Mouse (Mus musculus) ovary, postnatal 14 days (tissue): Measurements from ENCODE around the gene Rap1gap2.
"Not testable (repeated sequence)": the region's sequence is repeated elsewhere in the genome, so short reads cannot be mapped to it uniquely, and the experiment has no call there.

Source experiments
- DNase-seq: peaks from one replicate; pipeline ENCODE4 v3.0.0; 2022; ENCODE audit warnings: low spot score

Rap1gap2 gene

DNA sequence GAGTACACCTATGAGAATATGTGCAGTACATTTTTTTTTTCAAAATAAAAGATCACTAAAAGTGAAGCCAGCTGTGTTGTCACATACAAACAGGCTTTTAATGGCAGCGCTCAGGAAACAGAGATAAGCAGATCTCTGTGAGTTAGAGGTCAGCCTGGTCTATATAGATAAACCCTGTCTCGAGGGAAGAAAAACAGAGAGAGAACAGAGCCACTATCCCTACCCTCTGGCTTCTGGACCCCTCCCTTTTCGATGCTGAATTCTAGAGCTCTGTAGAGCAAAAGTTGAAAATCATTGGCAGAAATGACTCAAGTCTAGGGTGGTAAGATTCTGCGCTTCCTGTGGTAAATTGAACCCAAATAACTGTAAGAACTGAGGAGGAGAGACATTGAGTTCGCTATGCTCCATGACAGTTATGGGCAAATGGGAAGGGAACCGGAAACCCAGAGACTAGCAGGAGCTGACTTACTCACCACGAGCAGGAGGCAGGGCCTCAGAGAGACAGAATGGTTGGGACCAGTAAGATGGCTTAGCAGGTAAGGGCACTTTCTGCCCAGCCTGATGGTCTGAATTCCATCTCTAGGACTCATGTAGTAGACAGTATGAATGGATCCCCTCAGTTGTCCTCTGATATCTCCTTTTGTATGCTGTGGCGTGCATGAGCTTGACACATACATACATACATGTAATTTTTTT lies 11.4 kb upstream of the Rap1gap2 start:
- no peak for DNase-seq

DNA sequence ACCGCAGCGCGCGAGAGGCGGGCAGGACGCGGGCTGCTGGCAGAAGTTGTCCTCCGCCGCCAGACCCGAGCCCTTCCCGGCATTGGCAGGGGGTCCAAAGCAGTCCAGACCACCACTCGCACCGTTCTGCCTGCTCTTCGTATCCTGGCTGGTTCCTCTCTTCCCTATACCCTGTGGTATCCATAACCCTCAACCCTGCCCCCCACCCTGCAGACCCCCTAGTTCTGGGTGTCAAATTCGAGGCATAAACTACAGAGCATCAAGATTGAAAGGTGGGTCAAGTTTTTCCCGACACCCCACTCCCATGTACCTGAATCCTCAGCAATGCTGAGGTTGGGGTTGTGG lies 9.2 kb upstream of the Rap1gap2 start:
- no peak for DNase-seq

DNA sequence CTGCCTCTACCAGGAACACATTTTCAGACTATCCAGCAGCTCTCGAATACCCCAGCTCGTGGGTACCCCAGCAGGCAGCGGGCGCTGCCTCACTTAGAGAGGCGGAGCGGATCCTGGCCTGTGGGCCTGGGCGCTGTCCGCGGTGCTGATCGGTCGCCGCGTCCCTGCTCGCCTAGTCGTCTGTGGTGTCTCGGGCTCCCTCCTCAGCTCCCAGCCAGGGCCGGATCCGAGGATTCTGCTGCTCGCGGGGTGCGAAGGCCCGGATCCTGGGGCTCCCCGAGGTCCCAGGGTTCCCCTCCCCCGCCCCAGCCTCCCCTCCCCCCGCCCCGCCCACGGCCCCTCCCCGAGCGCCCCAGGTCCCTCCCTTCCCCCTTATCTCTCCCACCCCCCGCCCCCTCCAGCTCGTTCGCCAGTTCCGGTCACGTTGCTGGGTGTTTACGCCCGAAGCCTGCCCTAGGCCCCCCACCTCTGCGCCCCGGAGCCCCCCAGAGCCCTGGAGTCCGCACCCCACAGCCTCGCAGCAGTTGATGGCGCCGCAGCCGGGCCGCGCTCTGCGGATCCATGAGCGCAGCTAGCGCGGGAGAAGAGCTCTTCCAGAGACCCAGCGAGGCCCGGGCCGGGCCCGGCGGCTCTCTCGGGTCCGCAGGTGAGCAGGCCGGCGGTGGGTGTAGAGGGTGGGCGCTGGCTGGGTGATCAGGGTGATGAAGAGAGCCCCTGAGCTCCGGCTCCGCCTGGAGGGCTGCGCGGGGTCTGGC lies 8.7 kb upstream of the Rap1gap2 start, which contains the start of gene Ccdc92b:
Gene Ccdc92b, plus strand, starts transcription at position 405 of the 755 bp plus-strand sequence.
- peak; percentile 86 for DNase-seq

DNA sequence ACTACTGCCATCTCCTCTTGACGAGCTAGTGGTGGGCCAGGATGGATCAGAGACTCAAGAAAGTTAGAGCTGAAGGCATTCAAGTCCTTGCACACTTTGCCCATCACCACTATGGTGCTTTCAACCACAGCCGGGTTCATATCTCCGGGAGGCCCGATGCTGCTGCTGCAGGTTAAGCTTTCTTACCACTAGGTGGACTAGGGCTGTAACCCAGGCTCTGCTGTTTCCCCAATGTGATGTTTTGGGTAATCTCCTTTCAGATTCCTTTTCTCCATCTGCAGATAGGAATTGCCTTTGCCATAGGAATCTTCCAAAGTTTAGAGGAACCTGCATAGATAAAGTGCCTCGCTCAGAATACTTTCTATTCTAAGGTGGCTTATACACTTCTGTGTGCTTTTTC lies 4.9 kb upstream of the Rap1gap2 start:
- no peak for DNase-seq

DNA sequence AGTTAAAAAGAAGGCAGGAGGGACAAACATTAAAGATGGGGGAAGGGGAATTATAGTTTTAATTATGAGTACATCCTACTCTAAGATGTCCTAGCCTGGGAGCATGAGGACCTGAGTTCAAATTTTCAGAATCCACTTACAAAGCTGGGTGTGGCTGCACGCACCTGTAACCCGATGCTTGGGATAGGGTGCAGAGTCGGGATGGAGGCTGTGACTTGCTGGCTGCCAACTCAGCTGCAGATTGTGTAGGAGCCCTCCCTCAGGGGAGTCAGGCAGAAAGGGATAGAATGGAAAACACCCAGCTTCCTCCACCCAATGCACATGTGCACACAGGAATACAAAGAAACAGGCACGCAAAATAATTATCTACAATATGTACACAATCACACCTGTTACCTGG lies 2.7 kb upstream of the Rap1gap2 start:
- no peak for DNase-seq

DNA sequence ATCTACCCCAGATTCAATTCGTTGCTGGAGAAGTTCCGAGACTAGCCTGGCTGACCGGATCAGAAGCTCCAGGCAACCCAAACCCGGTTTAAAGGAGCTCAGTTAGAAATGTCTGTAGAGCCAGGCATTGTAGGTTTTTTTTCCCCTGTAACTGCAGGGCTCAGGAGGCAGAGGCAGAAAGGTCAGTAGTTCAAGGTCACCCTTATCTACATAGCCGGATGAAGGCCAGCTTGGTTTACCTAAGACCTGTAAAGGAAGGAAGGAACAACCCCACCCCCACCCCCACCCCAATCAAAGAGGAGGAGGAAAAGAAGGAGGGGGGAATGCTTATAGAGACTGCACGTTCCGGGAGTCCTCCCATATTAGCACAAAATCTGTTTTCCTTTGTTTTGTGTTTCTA lies 722 bp upstream of the Rap1gap2 start:
- no peak for DNase-seq

DNA sequence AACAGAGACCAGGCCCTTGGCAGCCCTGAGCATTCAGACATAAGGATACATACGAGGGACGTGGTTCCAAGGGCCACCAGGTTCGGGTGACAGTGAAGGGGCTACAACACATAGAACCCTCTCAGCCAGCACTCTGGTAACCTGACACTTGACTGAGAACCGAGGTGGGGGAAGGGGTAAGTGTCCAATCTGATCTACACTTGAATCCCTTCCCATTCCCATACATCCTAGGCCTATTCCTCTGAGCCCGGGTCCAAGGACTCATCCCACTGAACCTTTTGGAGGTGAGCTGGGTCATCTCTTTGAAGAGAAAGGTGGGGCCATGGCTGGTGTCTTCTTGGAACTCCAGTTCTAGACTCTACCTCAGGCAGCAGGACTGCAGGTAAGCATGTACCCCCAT lies 647 bp downstream of the Rap1gap2 start:
- no peak for DNase-seq

DNA sequence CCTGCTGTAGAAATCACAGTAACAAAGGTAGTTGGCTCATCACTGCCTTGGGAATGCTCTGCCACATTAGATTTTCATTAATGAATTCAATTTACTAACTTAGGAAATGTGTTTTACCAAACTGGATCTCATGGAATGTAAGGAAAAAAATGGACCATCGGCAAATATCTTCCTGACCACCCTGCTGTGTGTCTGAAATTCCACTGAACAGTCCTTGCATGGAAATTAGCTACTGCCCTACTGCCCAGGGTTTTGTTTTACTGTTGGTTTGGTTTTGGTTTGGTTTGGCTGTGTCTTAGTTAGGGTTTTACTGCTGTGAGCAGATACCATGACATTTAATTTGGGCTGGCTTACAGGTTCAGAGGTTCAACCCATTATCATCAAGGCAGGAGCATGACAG lies 8.4 kb downstream of the Rap1gap2 start:
- no peak for DNase-seq

DNA sequence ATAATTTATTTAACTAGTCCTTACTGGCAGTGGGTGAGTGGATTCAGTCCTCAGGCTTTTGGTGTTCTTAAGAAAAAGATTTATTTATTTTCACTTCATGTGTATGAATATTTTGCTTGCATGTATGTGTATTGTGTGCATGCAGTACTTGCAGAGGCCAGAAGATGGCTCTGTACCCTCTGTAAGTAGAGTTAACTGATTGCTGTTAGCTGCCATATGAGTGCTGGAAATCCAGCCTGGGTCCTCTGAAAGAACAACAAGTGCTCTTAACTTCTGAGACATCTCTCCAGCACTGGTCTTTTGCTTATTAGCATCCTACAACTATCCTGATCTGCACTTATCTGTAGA lies 12.8 kb downstream of the Rap1gap2 start:
- no peak for DNase-seq

DNA sequence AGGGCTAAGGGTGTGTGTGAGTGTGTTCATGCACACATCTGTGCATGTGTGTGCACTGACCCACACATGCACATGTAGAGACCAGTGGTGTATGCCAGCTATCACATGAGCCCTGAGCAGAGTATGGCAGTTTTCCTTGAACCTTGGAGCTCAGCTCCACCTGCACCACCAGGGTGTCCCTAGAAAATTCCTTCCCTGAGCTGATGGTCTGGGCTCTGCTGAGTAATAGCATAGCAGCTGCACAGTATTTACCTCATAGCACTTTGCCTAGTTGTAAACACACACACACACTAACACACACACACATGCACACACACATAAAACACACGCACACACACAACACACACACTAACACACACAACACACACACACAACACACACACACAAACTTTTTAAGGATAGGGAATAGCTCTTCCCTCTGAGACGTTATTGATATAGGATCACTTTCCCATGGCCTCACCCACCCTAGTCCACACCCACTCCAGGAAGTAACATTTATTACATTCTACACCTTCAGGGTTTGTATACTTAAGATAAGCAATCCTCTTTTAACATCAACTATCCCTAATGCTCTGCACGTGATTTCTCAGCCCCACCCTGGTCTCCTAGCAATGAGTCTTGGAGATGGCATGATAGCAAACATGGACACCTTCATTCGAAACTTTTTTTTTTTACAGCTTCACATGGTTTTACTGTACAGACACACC lies 13.3 kb downstream of the Rap1gap2 start:
- DNase-seq: no peak

DNA sequence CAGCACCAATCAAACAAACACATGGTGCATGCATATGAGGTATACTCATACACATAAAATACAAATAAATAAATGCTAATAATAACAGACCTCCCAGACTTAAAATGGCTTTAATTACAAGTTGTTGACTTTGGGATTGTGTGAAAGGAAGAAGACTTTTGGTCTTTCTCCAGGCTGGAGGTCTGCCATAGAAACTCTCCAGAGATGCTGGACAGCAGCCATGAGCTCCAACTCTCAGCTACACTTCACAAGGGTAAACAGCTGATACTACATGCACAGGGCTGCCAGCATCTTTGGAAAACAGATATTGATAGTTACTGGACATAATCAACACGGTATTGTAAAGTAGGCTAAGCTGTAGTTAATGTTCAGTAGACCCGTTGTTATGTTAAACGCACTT lies 18.5 kb downstream of the Rap1gap2 start:
- no peak for DNase-seq

DNA sequence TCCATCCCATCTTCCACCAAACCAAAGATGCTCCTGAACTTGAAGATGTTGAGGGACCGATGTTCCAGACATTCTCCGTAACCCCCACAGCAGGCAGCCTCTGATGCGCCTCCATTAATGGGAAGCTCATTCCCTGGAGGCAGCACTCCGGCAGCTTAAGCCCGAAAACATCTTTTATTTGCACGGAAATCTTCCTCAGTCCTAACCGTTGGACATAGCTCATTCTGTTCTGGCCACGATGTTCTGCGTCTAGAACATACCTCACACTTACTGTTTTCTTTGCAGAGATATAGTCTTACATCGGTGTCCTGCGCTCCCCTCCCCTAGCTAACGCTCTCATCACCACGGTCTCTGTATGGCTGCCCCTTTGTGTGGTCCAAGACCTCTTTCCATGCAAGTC lies 20.0 kb downstream of the Rap1gap2 start:
- no peak for DNase-seq

DNA sequence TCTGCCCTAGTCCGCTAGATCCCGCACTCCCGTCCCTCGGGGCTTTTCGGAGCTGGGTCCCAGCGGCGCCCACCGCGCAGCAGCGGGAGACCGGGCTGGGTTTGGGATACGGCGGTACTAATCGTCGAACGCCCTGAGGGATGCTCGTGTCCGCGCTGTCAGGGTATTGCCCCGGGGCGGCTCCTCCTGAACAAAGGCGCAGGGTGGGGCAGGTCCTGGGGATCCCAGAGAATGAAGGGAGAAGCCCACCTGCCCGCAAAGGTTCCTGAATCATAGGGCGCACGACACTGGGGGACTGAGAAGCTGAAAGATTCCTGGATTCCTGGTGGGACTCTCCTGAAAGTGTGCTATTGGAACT lies 20.5 kb downstream of the Rap1gap2 start:
- DNase-seq: no peak

DNA sequence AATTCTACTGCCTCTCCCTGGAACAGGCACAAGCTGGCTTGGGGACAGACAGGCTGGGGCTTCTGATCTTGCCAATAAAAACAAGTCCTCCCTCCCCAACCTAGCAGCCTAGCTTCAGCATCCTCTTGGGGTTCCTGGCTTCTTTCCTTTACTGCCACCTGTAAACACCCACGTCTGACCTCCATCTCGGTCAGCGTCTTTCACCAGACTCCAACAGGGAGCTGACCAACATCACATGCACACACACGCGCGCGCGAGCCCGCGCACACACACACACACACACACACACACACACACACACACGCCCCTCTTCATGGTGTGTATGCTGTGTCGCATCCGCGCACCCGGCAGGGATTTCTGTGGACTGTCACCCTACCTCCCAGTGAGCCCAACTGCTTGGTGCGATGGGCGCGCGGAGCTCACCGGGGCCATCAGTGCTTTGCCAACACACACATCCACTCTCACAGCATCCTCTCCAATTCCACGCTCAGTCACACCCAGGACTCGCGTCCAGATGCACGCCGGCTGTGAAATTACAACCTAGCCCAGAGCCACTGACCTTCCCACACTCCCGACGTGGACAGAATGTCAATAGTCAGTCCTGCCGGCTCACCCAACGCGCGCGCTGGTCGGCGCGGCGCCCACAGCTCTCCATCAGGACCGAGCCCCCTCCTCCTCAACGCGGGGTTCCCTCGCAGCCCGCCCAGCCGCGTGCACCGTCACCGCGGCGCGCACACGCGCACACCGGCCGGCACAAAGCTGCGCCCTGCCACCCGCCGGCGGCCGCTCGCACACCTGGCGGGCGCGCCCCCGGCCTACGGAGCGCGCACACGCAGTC lies 21.1 kb downstream of the Rap1gap2 start:
- DNase-seq: no peak

DNA sequence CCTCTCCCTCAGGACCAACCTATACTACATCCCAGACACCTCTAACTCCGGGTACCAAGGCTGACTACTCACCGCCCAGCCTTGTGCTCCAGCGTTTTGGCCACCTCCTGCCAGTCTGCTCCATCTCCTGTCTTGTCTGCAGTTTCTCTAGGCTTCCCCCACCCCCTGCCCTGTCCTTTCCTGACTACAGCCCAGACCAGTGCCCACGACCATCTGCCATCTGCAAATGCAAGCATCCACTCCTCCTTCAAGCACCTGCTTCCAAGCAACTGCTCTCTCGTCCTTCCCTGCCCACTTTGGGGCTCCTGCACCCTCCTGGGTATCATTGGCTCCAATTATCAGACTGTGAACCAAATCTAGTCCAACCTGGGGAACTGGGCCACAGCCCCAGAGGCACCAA lies 24.3 kb downstream of the Rap1gap2 start:
- no peak for DNase-seq

DNA sequence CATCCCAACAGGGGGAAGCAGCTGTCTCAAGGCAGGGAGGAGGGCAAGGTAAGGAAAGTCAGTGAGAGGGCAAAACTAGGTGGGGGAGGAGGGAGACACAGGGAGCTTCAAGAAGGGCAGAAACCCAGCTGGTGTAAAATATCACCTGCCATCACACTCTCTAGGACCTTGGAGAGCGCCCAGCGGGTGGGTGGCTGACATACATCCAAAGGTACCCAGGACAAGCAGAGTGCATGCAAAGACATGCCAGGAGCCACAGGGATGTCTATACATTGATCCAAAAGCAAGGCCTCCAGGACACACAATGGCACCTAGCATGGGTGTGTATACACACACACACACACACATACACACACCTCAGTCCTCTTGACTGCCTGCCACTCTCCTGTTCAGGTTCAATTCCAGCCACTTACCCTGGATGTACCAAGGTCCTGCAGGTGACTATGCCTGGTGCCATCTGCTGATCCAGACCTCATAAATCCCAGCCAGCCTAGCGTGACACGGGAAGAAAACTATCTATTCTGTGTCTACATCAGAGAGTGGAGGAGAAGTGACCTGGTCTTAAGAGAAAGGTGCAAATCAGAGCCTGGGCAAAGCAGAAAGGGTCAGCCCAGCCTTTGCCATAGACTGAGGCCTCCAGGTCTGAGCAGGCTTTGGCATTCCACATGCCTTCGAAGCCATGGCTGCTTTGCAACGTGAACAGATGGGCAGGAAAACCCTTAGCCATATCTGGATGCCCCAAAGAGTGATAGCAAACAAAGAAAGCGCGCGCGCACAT lies 25.6 kb downstream of the Rap1gap2 start:
- no peak for DNase-seq

DNA sequence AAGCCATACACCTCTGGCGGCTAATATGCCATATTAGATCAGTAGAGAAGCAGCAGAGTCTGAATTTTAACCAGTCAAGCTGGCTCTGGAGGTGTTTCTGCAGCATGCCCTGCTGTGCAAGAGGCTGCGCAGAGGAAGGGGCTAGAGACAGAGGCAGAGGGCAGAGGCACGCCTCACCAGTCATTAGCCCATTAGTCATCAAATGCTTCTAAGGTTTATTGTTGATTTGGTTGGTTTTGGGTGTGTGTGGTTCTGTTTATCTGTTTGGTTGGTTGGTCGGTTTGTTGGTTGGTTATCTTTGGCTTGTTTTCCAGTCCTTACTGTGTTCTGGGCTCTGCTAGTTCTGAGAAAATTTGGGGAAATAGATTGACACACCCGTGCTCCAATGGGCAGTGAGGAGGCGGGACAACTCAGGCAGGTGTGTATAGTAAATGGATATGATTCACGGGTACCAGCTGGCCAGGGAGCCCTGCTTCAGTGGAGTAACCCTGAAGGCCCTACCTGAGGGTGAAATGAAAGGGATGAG lies 26.8 kb downstream of the Rap1gap2 start:
- DNase-seq: no peak

DNA sequence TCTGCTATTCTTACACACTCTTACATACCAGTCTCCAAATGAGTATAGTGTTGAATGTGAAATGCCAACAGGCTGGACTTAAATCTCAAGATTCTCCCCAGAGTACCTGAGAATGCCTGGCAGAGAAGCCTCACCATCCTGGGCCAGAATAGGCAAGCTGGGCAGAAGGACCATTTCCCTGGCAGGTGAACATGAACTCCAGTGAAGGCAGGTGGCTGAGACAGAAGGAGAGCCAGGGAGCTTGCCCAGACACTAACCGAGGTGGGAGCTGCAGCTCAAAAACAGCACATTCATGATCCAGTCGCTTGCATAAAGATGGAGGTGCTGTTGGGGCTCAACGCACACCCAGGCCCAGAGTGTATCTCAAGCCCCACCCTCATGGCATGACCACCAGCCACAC lies 28.3 kb downstream of the Rap1gap2 start:
- no peak for DNase-seq

DNA sequence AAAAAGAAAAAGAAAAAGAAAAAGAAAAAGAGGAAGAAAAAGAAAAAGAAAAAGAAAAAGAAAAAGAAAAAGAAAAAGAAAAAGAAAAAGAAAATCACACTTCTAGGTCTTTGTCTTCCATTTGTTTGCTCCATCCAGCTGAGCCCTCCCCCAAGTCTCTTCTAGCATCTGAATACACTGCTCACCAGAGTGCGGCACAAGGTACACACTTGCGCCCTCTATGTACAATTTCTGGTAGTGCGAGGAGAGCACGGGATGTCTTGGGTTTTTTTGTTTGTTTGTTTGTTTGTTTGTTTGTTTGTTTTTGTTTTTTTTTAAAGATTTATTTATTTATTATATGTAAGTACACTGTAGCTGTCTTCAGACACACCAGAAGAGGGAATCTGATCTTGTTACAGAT lies 29.4 kb downstream of the Rap1gap2 start:
- not testable (repeated sequence) for DNase-seq

DNA sequence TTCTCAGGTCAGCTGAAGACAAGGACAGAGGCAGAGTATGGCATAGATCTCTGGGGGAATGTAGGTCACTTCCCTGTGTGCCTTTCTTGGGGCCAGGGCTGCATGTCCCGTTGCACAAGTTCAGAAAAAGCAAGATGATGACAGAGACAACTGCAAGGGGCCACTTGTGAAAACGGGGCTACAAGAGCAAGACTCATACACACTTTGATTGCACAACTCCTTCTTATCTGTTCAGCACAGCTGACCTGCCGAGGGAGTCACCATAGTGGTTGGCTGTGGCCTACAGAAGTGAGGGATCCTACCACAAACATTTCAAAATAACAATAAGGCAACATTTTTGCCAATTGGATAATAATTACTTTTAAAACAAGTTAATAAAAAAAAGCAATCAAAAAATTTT lies 33.6 kb downstream of the Rap1gap2 start:
- no peak for DNase-seq

DNA sequence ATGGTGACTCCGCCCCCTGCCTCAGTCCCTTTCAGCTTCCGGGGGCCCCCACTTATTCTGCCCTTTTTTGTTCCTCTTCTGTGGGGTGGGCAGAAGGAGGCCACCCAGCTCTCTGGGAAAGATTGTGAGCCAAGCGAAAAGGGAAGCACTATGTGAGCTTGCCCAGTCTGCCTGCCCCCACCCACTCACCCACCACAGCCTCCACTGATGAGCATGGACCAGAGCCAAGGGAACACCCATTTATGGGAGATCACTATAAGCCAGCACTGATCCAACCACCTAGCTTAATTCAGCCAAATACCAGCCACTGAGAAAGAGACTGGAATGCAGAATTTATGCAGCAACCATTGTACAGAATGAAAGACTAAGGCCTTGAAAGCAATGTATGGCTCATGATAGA lies 34.8 kb downstream of the Rap1gap2 start:
- DNase-seq: no peak
